Mouse (Mus musculus) cerebellum, adult 2 months (tissue): ENCODE data around the gene Sesn1. TPM values are rescaled to one million over a fixed set of nuclear protein-coding genes. Genes with fewer than 3 reads are reported as not detected.
A peak's percentile ranks its signal among the peaks of the same experiment; 100 is the strongest.

Experiments
- DNase-seq, 2 experiments: peaks; one replicate each; pipeline ENCODE4 v3.0.0; 2021
- H3K27ac ChIP-seq: fragments of 200-500 bp; 2 replicates; pipeline ENCODE4 v1.5.1; 2012; ENCODE audit warnings: low read length, control low read depth, inconsistent platforms; ENCODE audit not compliant: insufficient read depth
- H3K27me3 ChIP-seq: fragments of 200-500 bp; 2 replicates; pipeline ENCODE4 v1.6.1; 2012; ENCODE audit warnings: inconsistent platforms, mild to moderate bottlenecking, low read length, moderate library complexity; ENCODE audit not compliant: control insufficient read depth, insufficient read depth
- H3K4me1 ChIP-seq: fragments of 200-500 bp; 2 replicates; pipeline ENCODE4 v1.6.1; 2011; ENCODE audit warnings: low read length; ENCODE audit not compliant: control insufficient read depth, insufficient read depth
- H3K4me3 ChIP-seq: fragments of 200-500 bp; replicated peaks from 2 replicates; pipeline ENCODE3; 2011; ENCODE audit warnings: mild to moderate bottlenecking, low read depth, low read length, control low read depth; ENCODE audit not compliant: insufficient read depth
- CTCF ChIP-seq: fragments of 200-500 bp; IDR thresholded peaks from 2 replicates; pipeline ENCODE4 v1.5.1; 2011; ENCODE audit warnings: low read depth, mild to moderate bottlenecking, control low read depth, low read length, moderate library complexity, borderline replicate concordance; ENCODE audit not compliant: insufficient read depth
- POLR2A ChIP-seq: fragments of 200-500 bp; IDR thresholded peaks from 2 replicates; pipeline ENCODE4 v1.6.1; 2011; ENCODE audit warnings: low read length, control low read depth, borderline replicate concordance; ENCODE audit not compliant: insufficient read depth
- WGBS: fragments of 180-500 bp; shearing (Covaris S2); methylation state at CpG from one replicate; pipeline ENCODE4 v1.1.7; 2018; 5-methylcytosine and 5-hydroxymethylcytosine counted together
- polyA plus RNA-seq: library from polyadenylated mRNA; depleted of rRNA; stranded (reverse); fragments of >200 nt; gene quantifications from 2 replicates; pipeline ENCODE4 v1.2.3, GENCODE M21; 2012

The Sesn1 gene
- polyA plus RNA-seq, 1 experiment = 67.7 TPM

GRCm38 (mm10) chr10:41891312-41891711 is 81.6 kb downstream of the Sesn1 start:
- no peaks in the 10 kb centered on the region for H3K27me3 ChIP-seq
- no peak overlapping the region for H3K27ac ChIP-seq
- no peak for DNase-seq
- TF ChIP-seq CTCF = no peak
- no peak for TF ChIP-seq POLR2A
- H3K4me1 ChIP-seq = peaks cover 20% of the 10 kb centered on the region
- no peak overlapping the region for H3K4me3 ChIP-seq
- 68% methylated on average over 4 of the region's 4 CpGs for WGBS

- WGBS = 13% methylated on average over 4 of the region's 4 CpGs
- no peak overlapping the region; the same call in 1 of the 2 replicates for H3K27ac ChIP-seq
- TF ChIP-seq CTCF = no peak
- no peak for TF ChIP-seq POLR2A
These were observed 84.0 kb downstream of the Sesn1 start for GRCm38 (mm10) chr10:41893433-41894411.

GRCm38 (mm10) chr10:41896425-41896824 is 86.7 kb downstream of the Sesn1 start:
- Histone ChIP-seq H3K27me3 (no peaks in the 10 kb centered on the region), H3K4me3 (no peak overlapping the region)

More at GRCm38 (mm10) chr10:41893433-41894411, 84.0 kb downstream of the Sesn1 start:
- H3K4me1 ChIP-seq = peaks cover 20% of the 10 kb centered on the region
- H3K4me3 ChIP-seq = no peak overlapping the region
- peak in 1 of 2 experiments; percentile 36 for DNase-seq
- H3K27me3 ChIP-seq = no peaks in the 10 kb centered on the region

GRCm38 (mm10) chr10:41896865-41897264 is 87.1 kb downstream of the Sesn1 start:
- TF ChIP-seq CTCF = no peak
- no peak for TF ChIP-seq POLR2A
- 99% methylated on average over 2 of the region's 2 CpGs for WGBS
- DNase-seq = no peak

More at GRCm38 (mm10) chr10:41896425-41896824, 86.7 kb downstream of the Sesn1 start:
- no peak for TF ChIP-seq POLR2A
- no peak for TF ChIP-seq CTCF
- Histone ChIP-seq H3K4me1 (peaks cover 14% of the 10 kb centered on the region), H3K27ac (no peak overlapping the region)
- no peak for DNase-seq

GRCm38 (mm10) chr10:41901456-41901855 is 91.7 kb downstream of the Sesn1 start:
- 63% methylated on average over 8 of the region's 8 CpGs for WGBS
- H3K27me3 ChIP-seq = no peaks in the 10 kb centered on the region
- no peak overlapping the region for H3K4me3 ChIP-seq
- no peak for DNase-seq
- peaks cover 9% of the 10 kb centered on the region for H3K4me1 ChIP-seq
- no peak for TF ChIP-seq POLR2A
- TF ChIP-seq CTCF = no peak
- H3K27ac ChIP-seq = no peak overlapping the region

More at GRCm38 (mm10) chr10:41896865-41897264, 87.1 kb downstream of the Sesn1 start:
- Histone ChIP-seq H3K4me3 (no peak overlapping the region), H3K27me3 (no peaks in the 10 kb centered on the region), H3K4me1 (peaks cover 16% of the 10 kb centered on the region), H3K27ac (no peak overlapping the region)

- WGBS = 28% methylated on average over 6 of the region's 6 CpGs
These were observed 92.1 kb downstream of the Sesn1 start for GRCm38 (mm10) chr10:41901864-41902263.

GRCm38 (mm10) chr10:41907473-41907872 is 97.7 kb downstream of the Sesn1 start:
- Histone ChIP-seq H3K27ac (no peak overlapping the region), H3K27me3 (no peaks in the 10 kb centered on the region), H3K4me3 (no peak overlapping the region), H3K4me1 (peaks cover 9% of the 10 kb centered on the region)
- WGBS = 36% methylated on average over 11 of the region's 11 CpGs
- no peak for DNase-seq
- TF ChIP-seq POLR2A (no peak), CTCF (no peak)

More at GRCm38 (mm10) chr10:41901864-41902263, 92.1 kb downstream of the Sesn1 start:
- TF ChIP-seq POLR2A (no peak), CTCF (no peak)
- H3K27ac ChIP-seq = no peak overlapping the region
- H3K27me3 ChIP-seq = no peaks in the 10 kb centered on the region
- peak; percentile 80 to 86 for DNase-seq
- peaks cover 9% of the 10 kb centered on the region for H3K4me1 ChIP-seq
- no peak overlapping the region for H3K4me3 ChIP-seq
